Mouse (Mus musculus) limb, embryonic 12.5 days (tissue): ENCODE data around the gene Npdc1. TPM values are rescaled to one million over a fixed set of nuclear protein-coding genes. Genes with fewer than 3 reads are reported as not detected.

Source experiments
- ATAC-seq: fragments of 200-750 bp; cut with Nextera tagmentation; 2 replicates; pipeline ENCODE4 v1.8.0; 2017; ENCODE audit warnings: low read depth, moderate TSS enrichment; ENCODE audit not compliant: insufficient number of reproducible peaks, insufficient read depth, low FRiP score, low TSS enrichment
- H3K27ac ChIP-seq: fragments of 300-500 bp; sonication (generic); 2 replicates; pipeline ENCODE4 v1.5.1; 2016; ENCODE audit warnings: mild to moderate bottlenecking, moderate library complexity
- H3K27me3 ChIP-seq: fragments of 300-500 bp; sonication (generic); 2 replicates; pipeline ENCODE4 v1.6.1; 2016; ENCODE audit warnings: mild to moderate bottlenecking, moderate library complexity
- H3K36me3 ChIP-seq: fragments of 300-500 bp; sonication (generic); 2 replicates; pipeline ENCODE4 v1.6.1; 2016; ENCODE audit warnings: mild to moderate bottlenecking, moderate library complexity
- H3K4me1 ChIP-seq: fragments of 300-500 bp; sonication (generic); replicated peaks from 2 replicates; pipeline ENCODE4 v1.6.1; 2016
- H3K4me2 ChIP-seq: fragments of 300-500 bp; sonication (generic); 2 replicates; pipeline ENCODE4 v1.6.1; 2016; ENCODE audit warnings: mild to moderate bottlenecking, moderate library complexity
- H3K4me3 ChIP-seq: fragments of 300-500 bp; sonication (generic); replicated peaks from 2 replicates; pipeline ENCODE4 v1.5.1; 2016; ENCODE audit warnings: mild to moderate bottlenecking
- H3K9ac ChIP-seq: fragments of 300-500 bp; sonication (generic); replicated peaks from 2 replicates; pipeline ENCODE4 v1.6.1; 2016; ENCODE audit warnings: mild to moderate bottlenecking, moderate library complexity
- H3K9me3 ChIP-seq: fragments of 300-500 bp; sonication (generic); 2 replicates; pipeline ENCODE4 v1.6.1; 2016; ENCODE audit warnings: mild to moderate bottlenecking, moderate library complexity
- WGBS: fragments of 180-500 bp; shearing (Covaris S2); methylation state at CpG from one replicate; pipeline ENCODE4 v1.1.7; 2016; 5-methylcytosine and 5-hydroxymethylcytosine counted together
- polyA plus RNA-seq: library from polyadenylated mRNA; unstranded; fragments of >200 nt; fragmentation: Nextera tagmentation; extraction: Ambion mirVana; gene quantifications from 2 replicates; pipeline ENCODE4 v1.2.1, GENCODE M21; 2016

Npdc1 gene
- polyA plus RNA-seq, 1 experiment from 2014 or later = 10.9 TPM

DNA sequence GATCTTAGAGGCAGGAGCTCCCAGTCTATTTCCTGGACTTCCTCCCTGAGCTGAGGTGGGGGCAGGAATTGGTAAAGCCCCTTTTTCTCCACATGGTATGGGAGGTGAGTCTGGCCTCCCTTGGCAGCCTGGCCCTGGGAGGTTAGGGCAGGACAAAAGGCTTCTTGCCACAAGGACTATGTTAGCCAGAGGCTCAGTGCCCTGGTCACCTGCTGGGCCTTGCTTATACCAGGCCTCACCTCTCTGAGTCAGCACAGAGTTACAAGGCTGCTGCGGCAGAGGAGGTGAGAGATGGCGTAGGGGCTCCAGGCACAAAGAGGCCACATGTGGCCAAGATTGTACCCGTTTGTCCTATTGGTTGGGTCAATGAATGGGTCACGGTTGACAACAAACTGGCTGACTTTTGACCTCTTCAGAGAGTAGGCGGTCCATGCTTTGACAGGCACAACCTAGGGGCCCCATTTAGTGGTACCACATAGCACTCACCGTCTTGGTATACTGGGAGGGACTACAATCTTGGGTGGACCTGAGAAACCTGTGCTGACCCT lies 32.2 kb downstream of the Npdc1 start:
- Histone ChIP-seq H3K9me3 (no peaks in the 10 kb centered on the region), H3K9ac (no peak overlapping the region), H3K36me3 (no peaks in the 10 kb centered on the region), H3K4me3 (no peak overlapping the region), H3K4me2 (no peak overlapping the region), H3K4me1 (peaks cover 6% of the 10 kb centered on the region), H3K27me3 (peaks cover 38% of the 10 kb centered on the region), H3K27ac (no peak overlapping the region)
- ATAC-seq = no peak
- 60% methylated on average over 6 of the region's 6 CpGs for WGBS

DNA sequence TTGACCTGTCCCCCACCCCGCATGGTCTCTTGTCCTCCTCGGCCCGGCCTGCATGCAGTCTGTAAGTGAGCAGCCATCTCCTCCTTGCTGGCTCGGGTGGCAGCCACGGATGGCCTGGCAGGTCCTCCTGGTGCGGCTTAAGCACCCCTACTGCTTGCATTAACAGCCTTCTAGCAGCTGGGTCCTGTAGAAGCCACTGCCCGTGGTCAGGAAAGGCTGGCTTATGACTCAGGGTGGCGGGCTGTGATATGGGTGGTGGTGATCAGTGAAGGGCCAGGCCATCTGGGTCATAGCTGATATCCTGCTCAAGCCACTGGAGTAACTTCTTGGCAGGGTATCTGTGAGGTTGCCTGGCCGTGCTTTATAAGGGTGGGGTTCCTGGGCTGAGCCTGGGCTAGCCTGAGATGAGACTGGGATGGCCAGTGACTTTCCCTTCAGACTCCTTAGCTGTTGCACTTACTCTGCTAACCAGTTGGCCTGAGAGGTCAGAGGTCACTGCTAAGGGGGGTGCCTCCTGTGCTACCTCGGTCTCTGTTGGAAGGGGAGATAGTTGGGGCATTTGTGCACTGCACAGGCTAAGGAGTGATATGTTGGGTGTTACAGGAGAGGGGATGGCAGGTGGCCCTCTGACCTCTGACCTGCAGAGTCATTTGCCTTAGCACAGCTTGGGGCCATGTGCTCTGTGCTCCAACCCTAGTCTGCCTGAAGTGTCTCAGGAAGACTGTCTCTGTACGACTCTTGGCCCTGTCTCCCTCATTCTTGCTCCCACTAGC lies 33.4 kb downstream of the Npdc1 start:
- Histone ChIP-seq H3K27ac (no peak overlapping the region), H3K9me3 (no peaks in the 10 kb centered on the region), H3K4me3 (no peak overlapping the region), H3K9ac (no peak overlapping the region), H3K36me3 (no peaks in the 10 kb centered on the region), H3K27me3 (peaks cover 33% of the 10 kb centered on the region), H3K4me2 (no peak overlapping the region), H3K4me1 (peaks cover 6% of the 10 kb centered on the region)
- 64% methylated on average over 11 of the region's 11 CpGs for WGBS
- ATAC-seq = no peak

DNA sequence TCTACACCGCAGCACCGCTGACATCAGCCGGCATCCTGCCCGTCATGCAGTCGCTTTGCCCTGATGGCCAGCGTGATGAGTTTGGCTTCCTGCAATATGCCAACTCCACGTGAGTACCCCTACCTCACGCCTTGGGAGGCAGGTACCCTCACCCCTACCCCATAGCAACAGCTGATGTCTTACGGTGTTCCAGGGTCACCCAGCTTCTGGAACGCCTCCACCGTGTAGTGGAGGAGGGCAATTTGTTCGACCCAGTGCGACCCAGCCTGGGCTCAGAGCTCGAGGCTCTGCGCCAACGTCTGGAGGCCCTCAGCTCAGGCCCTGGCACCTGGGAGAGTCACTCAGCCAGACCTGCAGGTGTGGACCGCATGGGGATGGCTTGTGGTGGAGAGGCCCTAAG lies 34.0 kb downstream of the Npdc1 start:
- 81% methylated on average over 17 of the region's 17 CpGs for WGBS
- Histone ChIP-seq H3K4me3 (no peak overlapping the region), H3K4me2 (no peak overlapping the region), H3K9ac (no peak overlapping the region), H3K9me3 (no peaks in the 10 kb centered on the region), H3K4me1 (peaks cover 6% of the 10 kb centered on the region), H3K36me3 (no peaks in the 10 kb centered on the region), H3K27me3 (peaks cover 33% of the 10 kb centered on the region), H3K27ac (no peak overlapping the region)
- no peak for ATAC-seq

DNA sequence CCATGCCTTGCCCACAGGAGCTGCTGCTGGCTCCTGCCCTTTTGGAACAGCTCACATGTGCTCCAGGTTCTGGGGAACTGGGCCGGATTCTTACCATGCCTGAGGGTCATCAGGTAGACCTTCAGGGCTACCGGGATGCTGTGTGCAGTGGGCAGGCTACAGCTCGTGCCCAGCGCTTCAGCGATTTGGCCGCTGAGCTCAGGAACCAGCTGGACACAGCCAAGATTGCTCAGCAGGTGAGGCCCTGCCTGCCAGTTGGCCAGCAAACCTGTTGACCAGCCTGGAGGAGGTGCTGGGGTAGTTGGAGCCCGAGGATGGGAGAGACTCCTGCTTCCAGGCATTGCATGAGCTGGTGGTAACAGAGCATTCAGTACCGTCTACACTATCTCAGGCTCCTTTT lies 35.1 kb downstream of the Npdc1 start:
- peaks cover 1% of the 10 kb centered on the region for H3K4me1 ChIP-seq
- H3K9ac ChIP-seq = no peak overlapping the region
- no peak overlapping the region for H3K27ac ChIP-seq
- WGBS = 86% methylated on average over 8 of the region's 8 CpGs
- no peaks in the 10 kb centered on the region for H3K9me3 ChIP-seq
- ATAC-seq = no peak
- H3K4me3 ChIP-seq = no peak overlapping the region
- H3K27me3 ChIP-seq = peaks cover 27% of the 10 kb centered on the region
- no peak overlapping the region for H3K4me2 ChIP-seq
- peaks cover 1% of the 10 kb centered on the region; the same call in 1 of the 2 replicates for H3K36me3 ChIP-seq

DNA sequence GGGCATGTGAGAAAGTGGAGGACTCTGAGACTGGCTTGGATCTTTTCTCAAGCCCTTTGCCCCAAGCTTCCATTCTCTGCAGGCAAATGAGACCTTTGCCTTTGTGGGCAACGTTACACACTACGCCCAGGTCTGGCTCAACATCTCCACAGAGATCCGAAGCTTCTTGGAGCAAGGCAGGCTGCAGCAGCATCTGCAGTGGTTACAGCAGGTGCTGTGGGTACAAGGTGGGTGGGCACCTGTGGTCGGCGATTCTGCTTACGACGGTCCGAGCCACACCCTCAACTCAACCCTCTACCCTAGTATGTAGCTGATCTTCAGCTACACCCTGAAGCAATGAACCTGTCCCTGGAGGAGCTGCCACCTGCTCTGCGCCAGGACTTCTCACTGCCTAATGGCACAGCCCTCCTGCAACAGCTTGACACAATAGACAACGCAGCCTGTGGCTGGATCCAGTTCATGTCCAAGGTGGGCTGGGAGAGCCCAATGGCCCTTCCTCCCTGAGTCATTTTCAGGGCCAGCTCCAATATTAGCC lies 37.2 kb downstream of the Npdc1 start:
- H3K4me2 ChIP-seq = no peak overlapping the region
- H3K4me1 ChIP-seq = no peaks in the 10 kb centered on the region
- H3K36me3 ChIP-seq = peaks cover 5% of the 10 kb centered on the region; the same call in 1 of the 2 replicates
- H3K4me3 ChIP-seq = no peak overlapping the region
- WGBS = 94% methylated on average over 10 of the region's 10 CpGs
- H3K27ac ChIP-seq = no peak overlapping the region
- peaks cover 6% of the 10 kb centered on the region; the same call in 1 of the 2 replicates for H3K27me3 ChIP-seq
- H3K9me3 ChIP-seq = no peaks in the 10 kb centered on the region
- ATAC-seq = no peak
- H3K9ac ChIP-seq = no peak overlapping the region

DNA sequence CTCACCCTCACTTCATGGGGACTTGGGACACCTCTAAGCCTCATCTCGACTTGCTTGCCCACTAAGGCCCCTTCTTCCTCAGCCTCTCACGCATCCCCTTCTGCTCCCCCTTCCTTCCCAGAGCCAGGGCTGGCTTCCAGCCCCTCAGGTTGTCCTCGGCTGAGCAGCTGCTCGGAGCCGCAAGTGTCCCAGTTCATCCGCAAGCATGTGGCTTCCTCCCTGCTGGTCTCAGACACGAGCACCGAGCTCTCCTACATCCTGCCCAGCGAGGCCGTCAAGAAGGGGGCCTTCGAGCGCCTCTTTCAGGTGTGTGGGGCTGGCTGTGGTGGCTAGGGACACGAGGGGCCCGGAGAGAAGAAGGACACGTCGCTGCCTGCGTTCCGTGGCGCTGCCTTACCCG lies 41.9 kb downstream of the Npdc1 start:
- no peaks in the 10 kb centered on the region for H3K27me3 ChIP-seq
- H3K9me3 ChIP-seq = no peaks in the 10 kb centered on the region
- no peak for ATAC-seq
- peaks cover 11% of the 10 kb centered on the region for H3K36me3 ChIP-seq
- no peak overlapping the region for H3K4me3 ChIP-seq
- H3K4me2 ChIP-seq = no peak overlapping the region
- no peak overlapping the region for H3K27ac ChIP-seq
- H3K9ac ChIP-seq = no peak overlapping the region
- 84% methylated on average over 20 of the region's 20 CpGs for WGBS
- H3K4me1 ChIP-seq = no peaks in the 10 kb centered on the region

DNA sequence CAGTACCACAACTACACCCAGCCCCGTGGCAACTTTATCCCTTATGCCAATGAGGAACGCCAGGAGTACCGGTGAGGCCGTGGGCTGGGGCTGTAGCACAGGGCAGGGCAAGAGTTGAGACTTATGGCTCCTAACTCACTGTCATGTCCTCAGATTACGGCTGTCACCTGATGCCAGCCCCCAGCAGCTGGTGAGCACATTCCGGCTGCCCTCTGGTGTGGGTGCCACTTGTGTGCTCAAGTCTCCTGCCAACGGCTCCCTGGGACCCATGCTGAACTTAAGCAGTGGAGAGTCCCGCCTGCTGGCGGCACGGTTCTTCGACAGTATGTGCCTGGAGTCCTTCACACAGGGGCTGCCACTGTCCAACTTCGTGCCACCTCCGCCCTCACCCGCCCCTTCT lies 43.5 kb downstream of the Npdc1 start:
- no peak overlapping the region for H3K4me3 ChIP-seq
- no peaks in the 10 kb centered on the region for H3K27me3 ChIP-seq
- H3K36me3 ChIP-seq = peaks cover 11% of the 10 kb centered on the region
- H3K9ac ChIP-seq = no peak overlapping the region
- no peak overlapping the region for H3K4me2 ChIP-seq
- no peaks in the 10 kb centered on the region for H3K9me3 ChIP-seq
- WGBS = 90% methylated on average over 14 of the region's 14 CpGs
- H3K4me1 ChIP-seq = no peaks in the 10 kb centered on the region
- no peak for ATAC-seq
- no peak overlapping the region for H3K27ac ChIP-seq

DNA sequence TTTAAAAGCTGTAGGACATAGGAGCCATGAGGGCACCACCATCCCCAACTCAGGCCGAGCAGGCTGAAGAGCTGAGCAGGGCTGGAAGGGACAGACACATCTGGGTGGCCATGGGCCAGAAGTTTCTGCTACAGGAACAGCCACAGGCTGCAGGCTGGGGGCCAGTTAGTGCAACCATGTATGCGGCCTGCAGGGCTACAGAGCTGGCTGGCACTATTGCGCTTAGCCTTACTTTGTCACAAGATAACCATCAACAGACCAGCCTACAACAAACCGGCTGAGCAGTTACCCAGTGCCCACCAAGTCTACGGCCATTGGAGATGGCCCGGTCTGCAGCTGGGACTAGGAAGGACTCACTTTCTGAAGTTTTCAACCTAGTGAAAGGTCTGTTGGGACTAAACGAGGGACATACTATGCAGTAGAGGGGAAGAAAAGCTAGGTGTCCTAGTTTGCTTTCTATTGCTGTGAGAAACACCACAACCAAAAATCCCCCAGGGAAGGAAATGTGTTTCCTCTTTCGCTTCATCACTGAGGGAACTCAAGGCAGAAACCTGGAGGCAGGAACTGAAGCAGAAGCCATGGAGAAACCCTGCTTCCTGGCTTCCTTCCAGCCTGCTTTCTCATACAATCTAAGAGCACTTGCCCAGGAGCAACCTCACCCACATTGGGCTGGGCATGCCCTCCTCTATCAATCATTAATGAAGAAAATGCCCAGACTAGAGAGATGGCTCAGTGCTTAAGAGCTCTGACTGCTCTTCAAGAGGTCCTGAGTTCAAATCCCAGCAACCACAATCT lies 51.9 kb downstream of the Npdc1 start:
- 83% methylated on average over 8 of the region's 8 CpGs for WGBS
- Histone ChIP-seq H3K9ac (no peak overlapping the region), H3K27ac (no peak overlapping the region), H3K36me3 (no peaks in the 10 kb centered on the region; the same call in 1 of the 2 replicates), H3K9me3 (no peaks in the 10 kb centered on the region), H3K4me1 (no peaks in the 10 kb centered on the region), H3K4me3 (no peak overlapping the region), H3K27me3 (no peaks in the 10 kb centered on the region), H3K4me2 (no peak overlapping the region)
- no peak for ATAC-seq

DNA sequence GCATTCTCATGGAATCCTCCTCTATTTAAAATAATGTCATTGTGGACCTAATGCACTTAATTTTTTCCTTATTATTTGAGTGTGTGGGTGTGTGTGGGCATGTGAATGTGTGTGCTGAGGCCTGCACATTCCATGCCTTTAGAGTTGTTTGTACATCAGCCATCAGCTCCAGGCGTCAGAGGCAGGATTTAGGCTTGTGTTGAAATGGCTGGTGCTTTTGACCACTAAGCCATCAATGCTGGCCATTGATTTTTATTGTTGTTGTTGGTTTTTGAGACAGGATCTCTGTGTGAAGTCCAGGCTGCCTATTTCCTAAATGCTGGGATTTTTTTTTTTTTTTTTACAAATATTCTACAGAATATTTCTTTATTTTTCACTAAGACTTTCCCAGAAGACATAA lies 53.8 kb downstream of the Npdc1 start:
- H3K27ac ChIP-seq = no peak overlapping the region
- no peaks in the 10 kb centered on the region for H3K36me3 ChIP-seq
- H3K4me1 ChIP-seq = no peaks in the 10 kb centered on the region
- H3K27me3 ChIP-seq = no peaks in the 10 kb centered on the region
- H3K4me3 ChIP-seq = no peak overlapping the region
- no peaks in the 10 kb centered on the region for H3K9me3 ChIP-seq
- H3K4me2 ChIP-seq = no peak overlapping the region
- ATAC-seq = no peak
- H3K9ac ChIP-seq = no peak overlapping the region
- WGBS = 42% methylated on average over 1 of the region's 1 CpGs

DNA sequence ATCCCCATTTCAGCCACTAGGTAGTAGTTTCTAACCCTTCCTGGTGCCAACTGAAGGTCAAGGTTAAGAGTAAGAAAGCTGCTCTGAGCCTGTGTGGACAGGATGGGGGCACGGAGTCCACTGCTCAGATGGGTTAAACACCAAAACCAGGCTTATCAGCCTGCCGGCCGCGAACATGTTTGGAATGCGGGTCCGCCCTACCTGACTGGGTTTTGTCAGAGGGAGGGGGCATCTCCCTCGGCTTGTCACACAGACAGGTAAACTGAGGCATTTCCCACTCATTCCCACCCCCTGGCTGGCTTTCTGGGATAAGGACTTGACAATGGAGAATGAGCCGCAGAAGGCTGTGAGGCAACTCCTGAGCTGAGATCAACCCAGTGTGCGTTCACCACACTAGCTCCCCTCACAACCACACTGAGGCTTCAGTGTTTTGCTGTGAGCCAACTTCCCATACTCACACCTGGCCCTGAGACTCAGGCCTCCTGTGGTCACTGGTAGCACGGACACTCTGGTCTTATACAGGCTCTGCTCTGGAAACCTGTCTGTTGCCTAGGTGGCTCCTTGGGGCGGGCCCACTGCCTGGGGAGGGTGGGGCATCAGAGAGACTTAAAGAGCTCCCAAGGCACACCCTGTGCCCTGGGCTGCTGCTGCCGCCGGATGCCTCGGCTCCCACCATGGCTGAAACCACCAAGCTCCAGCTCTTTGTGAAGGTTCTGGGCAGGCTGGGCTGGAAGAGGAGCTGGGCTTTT lies 57.2 kb downstream of the Npdc1 start, which contains the start of gene Clic3:
Gene Clic3 (plus strand): TSS at position 634 of the 749 bp plus-strand sequence.
- Histone ChIP-seq H3K27me3 (no peaks in the 10 kb centered on the region), H3K4me2 (no peak within 1 kb of the TSS), H3K36me3 (peaks cover 11% of the 10 kb centered on the region), H3K9ac (peak within 1 kb of the TSS; percentile 3; the same call in 1 of the 2 replicates), H3K4me3 (no peak within 1 kb of the TSS), H3K27ac (no peak within 1 kb of the TSS), H3K9me3 (no peaks in the 10 kb centered on the region), H3K4me1 (peaks cover 18% of the 10 kb centered on the region)
- no peak for ATAC-seq
- 65% methylated on average over 14 of the region's 14 CpGs for WGBS
